Mouse (Mus musculus) liver, embryonic 11.5 days (tissue): ENCODE data around the gene Ctrc. TPM values are rescaled to one million over a fixed set of nuclear protein-coding genes. Genes with fewer than 3 reads are reported as not detected.

Experiments
- ATAC-seq: fragments of 200-750 bp; cut with Nextera tagmentation; replicated peaks from 2 replicates; pipeline ENCODE4 v1.8.0; 2017; ENCODE audit warnings: moderate number of reproducible peaks, mild to moderate bottlenecking, moderate TSS enrichment, moderate library complexity; ENCODE audit not compliant: low FRiP score
- DNase-seq: peaks from one replicate; pipeline ENCODE4 v3.0.0-alpha.2; 2017; ENCODE audit warnings: low spot score
- H3K27ac ChIP-seq: fragments of 300-500 bp; sonication (generic); 2 replicates; pipeline ENCODE4 v1.5.1; 2014; ENCODE audit warnings: mild to moderate bottlenecking, low read depth, low read length, control low read depth
- H3K27me3 ChIP-seq: fragments of 300-500 bp; sonication (generic); replicated peaks from 2 replicates; pipeline ENCODE4 v1.6.1; 2014; ENCODE audit warnings: low read length, mixed read lengths; ENCODE audit not compliant: control insufficient read depth, insufficient read depth
- H3K36me3 ChIP-seq: fragments of 300-500 bp; sonication (generic); 2 replicates; pipeline ENCODE4 v1.6.1; 2014; ENCODE audit warnings: mild to moderate bottlenecking, low read length, moderate library complexity, mixed read lengths; ENCODE audit not compliant: control insufficient read depth, insufficient read depth
- H3K4me1 ChIP-seq: fragments of 300-500 bp; sonication (generic); replicated peaks from 2 replicates; pipeline ENCODE4 v1.6.1; 2014; ENCODE audit warnings: low read length, mixed read lengths; ENCODE audit not compliant: control insufficient read depth, insufficient read depth
- H3K4me2 ChIP-seq: fragments of 300-500 bp; sonication (generic); 2 replicates; pipeline ENCODE4 v1.6.1; 2014; ENCODE audit warnings: mild to moderate bottlenecking, control low read depth, moderate library complexity
- H3K4me3 ChIP-seq: fragments of 300-500 bp; sonication (generic); 2 replicates; pipeline ENCODE4 v1.5.1; 2014; ENCODE audit warnings: low read depth, low read length, control low read depth
- H3K9ac ChIP-seq: fragments of 300-500 bp; sonication (generic); 2 replicates; pipeline ENCODE4 v1.6.1; 2014; ENCODE audit warnings: low read depth, low read length, control low read depth
- H3K9me3 ChIP-seq: fragments of 300-500 bp; sonication (generic); 2 replicates; pipeline ENCODE4 v1.6.1; 2016; ENCODE audit warnings: low read length, inconsistent platforms, mixed read lengths; ENCODE audit not compliant: control insufficient read depth
- WGBS: fragments of 180-500 bp; shearing (Covaris S2); extraction: QIAGEN DNeasy Blood & Tissue Kit; methylation state at CpG from one replicate; pipeline ENCODE4 v1.1.7; 2014; 5-methylcytosine and 5-hydroxymethylcytosine counted together
- polyA plus RNA-seq: library from polyadenylated mRNA; unstranded; fragments of >200 nt; fragmentation: Nextera tagmentation; extraction: Ambion mirVana; gene quantifications from 2 replicates; pipeline ENCODE4 v1.2.1, GENCODE M21; 2014

Ctrc gene
- polyA plus RNA-seq, 1 experiment from 2014 or later, result not detected

- DNase-seq, result no peak
- WGBS, result 88% methylated on average over 8 of the region's 8 CpGs
- Histone ChIP-seq H3K4me3 (no peak overlapping the region), H3K4me1 (peaks cover 22% of the 10 kb centered on the region), H3K4me2 (no peak overlapping the region), H3K36me3 (peaks cover under 1% of the 10 kb centered on the region; the same call in 1 of the 2 replicates), H3K9me3 (no peaks in the 10 kb centered on the region), H3K9ac (no peak overlapping the region), H3K27me3 (no peaks in the 10 kb centered on the region), H3K27ac (no peak overlapping the region)
- ATAC-seq, result no peak
Observed at GRCm38 (mm10) chr4:141791951-141792350, 54.2 kb downstream of the Ctrc start.

- peaks cover 22% of the 10 kb centered on the region for H3K4me1 ChIP-seq
- H3K9me3 ChIP-seq, result no peaks in the 10 kb centered on the region
- no peak overlapping the region for H3K9ac ChIP-seq
- peak overlapping the region; percentile 75; the same call in 1 of the 2 replicates for H3K27ac ChIP-seq
- ATAC-seq (no peak), DNase-seq (no peak)
- no peaks in the 10 kb centered on the region; the same call in 1 of the 2 replicates for H3K36me3 ChIP-seq
- no peaks in the 10 kb centered on the region for H3K27me3 ChIP-seq
- H3K4me3 ChIP-seq, result peak overlapping the region; percentile 91; the same call in 1 of the 2 replicates
- H3K4me2 ChIP-seq, result peak overlapping the region; percentile 94
- WGBS, result 81% methylated on average over 7 of the region's 7 CpGs
Observed at GRCm38 (mm10) chr4:141791486-141791885, 54.7 kb downstream of the Ctrc start.

- H3K4me3 ChIP-seq, result peak within 1 kb of the TSS; percentile 91
- peaks cover 22% of the 10 kb centered on the region for H3K4me1 ChIP-seq
- H3K4me2 ChIP-seq, result peak within 1 kb of the TSS; percentile 94
- H3K27me3 ChIP-seq, result no peaks in the 10 kb centered on the region
- peak; percentile 79 for ATAC-seq
- WGBS, result under 1% methylated on average over 41 of the region's 42 CpGs
- H3K9me3 ChIP-seq, result no peaks in the 10 kb centered on the region
- peak within 1 kb of the TSS; percentile 75 for H3K27ac ChIP-seq
- H3K9ac ChIP-seq, result peak within 1 kb of the TSS; percentile 90
- DNase-seq, result peak; percentile 96
- no peaks in the 10 kb centered on the region for H3K36me3 ChIP-seq
Observed at GRCm38 (mm10) chr4:141790524-141790990, 55.6 kb downstream of the Ctrc start, which contains the start of gene Dnajc16. Gene Dnajc16, minus strand, starts transcription at chr4:141790931.

GRCm38 (mm10) chr4:141789564-141790218 is 56.5 kb downstream of the Ctrc start:
- DNase-seq (peak; percentile 47), ATAC-seq (peak; percentile 9)
- no peaks in the 10 kb centered on the region for H3K27me3 ChIP-seq
- peak overlapping the region; percentile 94 for H3K4me2 ChIP-seq
- no peaks in the 10 kb centered on the region for H3K9me3 ChIP-seq
- peaks cover 15% of the 10 kb centered on the region for H3K4me1 ChIP-seq
- H3K27ac ChIP-seq, result peak overlapping the region; percentile 75
- 24% methylated on average over 3 of the region's 3 CpGs for WGBS
- H3K4me3 ChIP-seq, result peak overlapping the region; percentile 91
- peak overlapping the region; percentile 90 for H3K9ac ChIP-seq
- H3K36me3 ChIP-seq, result peaks cover 3% of the 10 kb centered on the region

- DNase-seq (no peak), ATAC-seq (no peak)
- Histone ChIP-seq H3K27me3 (no peaks in the 10 kb centered on the region), H3K4me3 (no peak overlapping the region), H3K36me3 (peaks cover 11% of the 10 kb centered on the region), H3K27ac (no peak overlapping the region), H3K4me1 (peaks cover 11% of the 10 kb centered on the region), H3K9me3 (no peaks in the 10 kb centered on the region), H3K9ac (no peak overlapping the region), H3K4me2 (no peak overlapping the region)
- 91% methylated on average over 7 of the region's 7 CpGs for WGBS
Observed at GRCm38 (mm10) chr4:141787462-141787861, 58.7 kb downstream of the Ctrc start.

- H3K27ac ChIP-seq, result no peak overlapping the region
- H3K9ac ChIP-seq, result no peak overlapping the region
- peaks cover 7% of the 10 kb centered on the region for H3K4me1 ChIP-seq
- DNase-seq (no peak), ATAC-seq (no peak)
- H3K36me3 ChIP-seq, result peaks cover 14% of the 10 kb centered on the region
- no peak overlapping the region for H3K4me3 ChIP-seq
- H3K4me2 ChIP-seq, result no peak overlapping the region
- H3K27me3 ChIP-seq, result no peaks in the 10 kb centered on the region
- 93% methylated on average over 6 of the region's 6 CpGs for WGBS
- no peaks in the 10 kb centered on the region for H3K9me3 ChIP-seq
Observed at GRCm38 (mm10) chr4:141787046-141787445, 59.1 kb downstream of the Ctrc start.

- H3K4me3 ChIP-seq, result no peak overlapping the region
- peaks cover 6% of the 10 kb centered on the region for H3K4me1 ChIP-seq
- H3K9ac ChIP-seq, result no peak overlapping the region
- peaks cover 17% of the 10 kb centered on the region for H3K36me3 ChIP-seq
- no peak overlapping the region for H3K27ac ChIP-seq
- no peaks in the 10 kb centered on the region for H3K9me3 ChIP-seq
- no peak for DNase-seq
- H3K4me2 ChIP-seq, result no peak overlapping the region
- no peaks in the 10 kb centered on the region for H3K27me3 ChIP-seq
- ATAC-seq, result no peak
- 92% methylated on average over 13 of the region's 13 CpGs for WGBS
Observed at GRCm38 (mm10) chr4:141786141-141786540, 60.0 kb downstream of the Ctrc start.

GRCm38 (mm10) chr4:141784835-141785234 is 61.3 kb downstream of the Ctrc start:
- peaks cover 24% of the 10 kb centered on the region for H3K36me3 ChIP-seq
- H3K4me2 ChIP-seq, result no peak overlapping the region
- DNase-seq (no peak), ATAC-seq (no peak)
- H3K9ac ChIP-seq, result no peak overlapping the region
- H3K4me3 ChIP-seq, result no peak overlapping the region
- no peak overlapping the region for H3K27ac ChIP-seq
- no peaks in the 10 kb centered on the region for H3K27me3 ChIP-seq
- H3K9me3 ChIP-seq, result no peaks in the 10 kb centered on the region
- peaks cover 4% of the 10 kb centered on the region for H3K4me1 ChIP-seq
- WGBS, result 81% methylated on average over 5 of the region's 5 CpGs
